Mouse (Mus musculus) G1E (cell line): ENCODE results near the gene Cacna1i. TPM values are rescaled to one million over a fixed set of nuclear protein-coding genes. Genes with fewer than 3 reads are reported as not detected.

Experiments used
- ATAC-seq: 2 replicates; pipeline ENCODE4 v1.8.0; 2016; ENCODE audit warnings: mild to moderate bottlenecking; ENCODE audit not compliant: insufficient number of reproducible peaks, poor library complexity, low FRiP score, severe bottlenecking; ENCODE audit errors: extremely low read depth
- DNase-seq: peaks from one replicate; pipeline ENCODE4 v3.0.0; 2012; ENCODE audit warnings: low spot score
- H3K27me3 ChIP-seq: 2 replicates; pipeline ENCODE4 v1.6.1; 2012; ENCODE audit warnings: mild to moderate bottlenecking, low read length, inconsistent platforms; ENCODE audit not compliant: insufficient read depth
- H3K36me3 ChIP-seq: replicated peaks from 2 replicates; pipeline ENCODE3; 2012; ENCODE audit warnings: mild to moderate bottlenecking, inconsistent platforms
- H3K4me1 ChIP-seq: 2 replicates; pipeline ENCODE4 v1.6.1; 2012; ENCODE audit warnings: low read depth, low read length, inconsistent platforms, mixed read lengths; ENCODE audit not compliant: insufficient read depth
- H3K4me3 ChIP-seq: 2 replicates; pipeline ENCODE4 v1.5.1; 2012; ENCODE audit warnings: low read depth, mild to moderate bottlenecking, inconsistent platforms, low read length, moderate library complexity, mixed read lengths
- H3K9me3 ChIP-seq: replicated peaks from 2 replicates; pipeline ENCODE4 v1.6.1; 2012; ENCODE audit warnings: inconsistent platforms
- CTCF ChIP-seq: IDR thresholded peaks from 2 replicates; pipeline ENCODE4 v1.5.1; 2012; ENCODE audit warnings: low read depth, low read length, inconsistent platforms, mixed read lengths
- GATA1 ChIP-seq: IDR thresholded peaks from 2 replicates; pipeline ENCODE4 v1.6.1; 2012; ENCODE audit warnings: borderline replicate concordance, low read length, inconsistent platforms, mixed read lengths
- GATA2 ChIP-seq: IDR thresholded peaks from 2 replicates; pipeline ENCODE4 v1.6.1; 2012; ENCODE audit warnings: low read depth, low read length, inconsistent platforms, borderline replicate concordance
- POLR2AphosphoS5 ChIP-seq: IDR thresholded peaks from 2 replicates; pipeline ENCODE4 v1.6.1; 2012; ENCODE audit warnings: low read depth, low read length, inconsistent platforms; ENCODE audit not compliant: insufficient replicate concordance
- TAL1 ChIP-seq: conservative IDR thresholded peaks from 2 replicates; pipeline ENCODE4 v1.6.1; 2012; ENCODE audit warnings: low read depth, low read length, inconsistent platforms, mixed read lengths
- polyA plus RNA-seq: library from polyadenylated mRNA; stranded (reverse); fragments of >175 nt; gene quantifications from 2 replicates; pipeline ENCODE4 v1.2.3, GENCODE M21; 2012
- total RNA-seq, 2 experiments: library from RNA; stranded (forward) in 1 of 2; stranded (reverse) in 1 of 2; fragments of 200-1000 nt in 1 of 2; fragments of >200 nt in 1 of 2; fragmentation: Nextera tagmentation in 1 of 2; gene quantifications; 2 replicates each; pipeline ENCODE4 v1.2.3; 2014 to 2017

Cacna1i gene
- total and polyA plus RNA-seq, 3 experiments: 0.05 TPM; not detected in 2

DNA sequence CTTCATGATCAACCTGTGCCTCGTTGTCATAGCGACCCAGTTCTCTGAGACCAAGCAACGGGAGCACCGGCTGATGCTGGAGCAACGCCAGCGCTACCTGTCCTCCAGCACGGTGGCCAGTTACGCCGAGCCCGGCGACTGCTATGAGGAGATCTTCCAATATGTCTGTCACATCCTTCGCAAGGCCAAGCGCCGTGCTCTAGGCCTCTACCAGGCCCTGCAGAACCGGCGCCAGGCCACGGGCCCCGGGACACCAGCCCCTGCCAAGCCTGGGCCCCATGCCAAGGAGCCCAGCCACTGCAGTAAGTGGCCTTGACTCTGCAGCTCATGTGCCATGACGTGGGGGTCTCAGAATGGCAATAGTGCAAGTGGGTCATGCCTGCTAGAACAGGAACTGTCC, 71.8 kb downstream of the Cacna1i start:
- no peak for DNase-seq
- Histone ChIP-seq H3K27me3 (peaks cover 27% of the 10 kb centered on the region), H3K4me3 (no peak overlapping the region), H3K36me3 (no peaks in the 10 kb centered on the region), H3K4me1 (no peaks in the 10 kb centered on the region), H3K9me3 (no peaks in the 10 kb centered on the region)
- no peak for TF ChIP-seq TAL1
- TF ChIP-seq POLR2AphosphoS5: no peak
- no peak for TF ChIP-seq GATA1
- no peak for TF ChIP-seq GATA2
- no peak for TF ChIP-seq CTCF
- no peak for ATAC-seq

DNA sequence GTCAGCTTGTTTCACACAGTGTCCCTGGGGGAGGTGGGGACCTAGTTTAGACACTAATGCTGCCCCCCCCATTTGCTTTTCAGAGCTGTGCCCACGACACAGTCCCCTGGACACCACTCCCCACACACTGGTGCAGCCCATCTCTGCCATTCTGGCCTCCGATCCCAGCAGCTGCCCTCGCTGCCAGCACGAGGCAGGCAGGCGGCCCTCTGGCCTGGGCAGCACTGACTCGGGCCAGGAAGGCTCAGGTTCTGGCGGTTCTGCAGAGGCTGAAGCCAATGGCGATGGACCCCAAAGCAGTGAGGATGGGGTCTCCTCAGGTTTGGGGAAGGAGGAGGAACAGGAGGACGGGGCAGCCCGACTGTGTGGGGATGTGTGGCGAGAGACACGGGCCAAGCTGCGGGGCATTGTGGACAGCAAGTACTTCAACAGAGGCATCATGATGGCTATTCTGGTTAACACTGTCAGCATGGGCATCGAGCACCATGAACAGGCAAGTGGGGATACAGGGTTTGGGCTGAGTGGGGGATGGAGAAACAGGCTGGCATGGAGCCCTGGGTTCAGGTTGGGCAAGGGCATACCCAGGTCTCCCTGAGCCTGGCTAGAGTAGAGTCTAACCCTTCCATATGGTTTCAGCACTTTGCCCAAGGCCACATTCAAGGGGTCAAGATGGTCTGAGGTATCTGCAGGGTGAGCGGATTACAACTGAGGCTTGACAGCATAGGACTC, 74.9 kb downstream of the Cacna1i start:
- H3K36me3 ChIP-seq: no peaks in the 10 kb centered on the region
- peaks cover 27% of the 10 kb centered on the region for H3K27me3 ChIP-seq
- ATAC-seq (no peak), DNase-seq (no peak)
- H3K9me3 ChIP-seq: no peaks in the 10 kb centered on the region
- no peaks in the 10 kb centered on the region for H3K4me1 ChIP-seq
- TF ChIP-seq TAL1 (no peak), POLR2AphosphoS5 (no peak), GATA1 (no peak), CTCF (no peak), GATA2 (no peak)
- no peak overlapping the region for H3K4me3 ChIP-seq

GRCm38 (mm10) chr15:80362509-80363172, 75.6 kb downstream of the Cacna1i start:
- Histone ChIP-seq H3K36me3 (no peaks in the 10 kb centered on the region), H3K4me3 (no peak overlapping the region), H3K4me1 (no peaks in the 10 kb centered on the region), H3K27me3 (peaks cover 27% of the 10 kb centered on the region), H3K9me3 (no peaks in the 10 kb centered on the region)
- ATAC-seq: no peak
- TF ChIP-seq CTCF (no peak), GATA2 (no peak), POLR2AphosphoS5 (no peak), GATA1 (no peak), TAL1 (no peak)
- DNase-seq: no peak

DNA sequence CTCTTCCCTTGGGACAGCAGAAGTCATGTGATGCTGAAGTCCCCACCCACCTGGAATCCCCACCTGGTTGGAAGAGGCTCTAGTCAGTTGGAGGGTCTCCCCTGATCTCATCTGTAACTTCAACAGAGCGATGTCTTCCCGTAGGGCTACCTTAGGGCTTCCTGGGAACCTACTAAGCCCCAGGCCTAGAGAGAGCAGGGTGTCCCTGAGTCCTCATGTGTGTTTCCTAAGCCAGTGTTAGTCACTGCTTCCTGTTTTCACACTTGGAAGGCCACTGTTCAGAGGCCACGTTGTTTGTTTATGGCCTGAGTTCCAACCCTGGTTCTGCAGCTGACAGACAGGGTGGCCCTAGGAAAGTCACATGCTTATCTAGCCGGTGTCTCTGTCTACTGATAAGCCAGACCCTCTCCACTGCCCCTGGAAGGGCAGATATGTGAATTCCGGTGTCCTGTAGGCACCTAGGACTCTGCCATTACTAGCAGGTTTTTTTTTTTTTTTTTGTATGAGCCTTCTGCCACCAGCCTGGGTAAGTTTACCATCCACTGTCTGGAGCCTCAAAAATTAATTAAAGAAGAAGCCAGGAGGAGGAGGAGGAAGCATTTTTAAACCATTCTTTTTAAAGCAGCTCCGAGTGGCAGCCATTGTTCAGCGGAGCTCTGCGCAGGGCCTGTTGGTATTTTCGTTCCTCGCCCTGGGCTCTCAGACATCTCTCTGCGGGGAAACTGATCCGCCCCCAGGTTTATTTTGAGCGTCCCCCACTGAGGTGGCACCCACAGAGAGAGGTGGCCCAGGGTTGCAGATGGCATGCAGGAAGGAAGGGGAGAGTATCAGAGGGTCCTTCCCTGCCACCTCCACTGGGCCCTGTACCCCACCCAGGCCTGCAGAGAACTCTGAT, 77.0 kb downstream of the Cacna1i start:
- no peak overlapping the region for H3K4me3 ChIP-seq
- DNase-seq: no peak
- no peaks in the 10 kb centered on the region for H3K36me3 ChIP-seq
- TF ChIP-seq CTCF (no peak), GATA1 (no peak), POLR2AphosphoS5 (no peak), TAL1 (no peak), GATA2 (no peak)
- ATAC-seq: peak; percentile 49; the same call in 1 of the 2 replicates
- H3K4me1 ChIP-seq: no peaks in the 10 kb centered on the region
- no peaks in the 10 kb centered on the region for H3K9me3 ChIP-seq
- H3K27me3 ChIP-seq: peaks cover 23% of the 10 kb centered on the region

DNA sequence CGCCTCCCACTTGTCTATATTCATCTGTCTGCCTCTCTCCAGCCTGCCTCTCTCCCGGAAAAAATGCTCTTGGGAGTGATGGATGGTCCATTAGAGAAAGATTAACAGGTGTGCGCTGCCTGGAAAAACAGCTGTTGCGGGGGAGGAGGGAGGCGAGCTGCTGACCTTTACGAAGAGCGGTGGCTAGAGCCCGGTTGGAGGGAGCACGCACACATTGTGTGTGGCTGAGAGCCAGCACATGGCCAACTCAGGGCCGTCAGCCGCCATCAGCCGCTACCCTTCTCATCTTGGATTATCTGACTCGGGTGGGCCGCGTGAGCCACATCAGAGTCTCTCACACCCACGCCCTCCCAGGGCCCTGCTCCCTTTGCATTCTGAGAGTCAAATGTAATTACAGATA, 79.9 kb downstream of the Cacna1i start:
- no peaks in the 10 kb centered on the region for H3K9me3 ChIP-seq
- H3K4me1 ChIP-seq: no peaks in the 10 kb centered on the region
- DNase-seq (no peak), ATAC-seq (no peak)
- TF ChIP-seq GATA1: no peak
- TF ChIP-seq POLR2AphosphoS5: no peak
- no peak for TF ChIP-seq TAL1
- no peak for TF ChIP-seq GATA2
- TF ChIP-seq CTCF: no peak
- peaks cover 14% of the 10 kb centered on the region for H3K27me3 ChIP-seq
- H3K36me3 ChIP-seq: no peaks in the 10 kb centered on the region
- H3K4me3 ChIP-seq: no peak overlapping the region

DNA sequence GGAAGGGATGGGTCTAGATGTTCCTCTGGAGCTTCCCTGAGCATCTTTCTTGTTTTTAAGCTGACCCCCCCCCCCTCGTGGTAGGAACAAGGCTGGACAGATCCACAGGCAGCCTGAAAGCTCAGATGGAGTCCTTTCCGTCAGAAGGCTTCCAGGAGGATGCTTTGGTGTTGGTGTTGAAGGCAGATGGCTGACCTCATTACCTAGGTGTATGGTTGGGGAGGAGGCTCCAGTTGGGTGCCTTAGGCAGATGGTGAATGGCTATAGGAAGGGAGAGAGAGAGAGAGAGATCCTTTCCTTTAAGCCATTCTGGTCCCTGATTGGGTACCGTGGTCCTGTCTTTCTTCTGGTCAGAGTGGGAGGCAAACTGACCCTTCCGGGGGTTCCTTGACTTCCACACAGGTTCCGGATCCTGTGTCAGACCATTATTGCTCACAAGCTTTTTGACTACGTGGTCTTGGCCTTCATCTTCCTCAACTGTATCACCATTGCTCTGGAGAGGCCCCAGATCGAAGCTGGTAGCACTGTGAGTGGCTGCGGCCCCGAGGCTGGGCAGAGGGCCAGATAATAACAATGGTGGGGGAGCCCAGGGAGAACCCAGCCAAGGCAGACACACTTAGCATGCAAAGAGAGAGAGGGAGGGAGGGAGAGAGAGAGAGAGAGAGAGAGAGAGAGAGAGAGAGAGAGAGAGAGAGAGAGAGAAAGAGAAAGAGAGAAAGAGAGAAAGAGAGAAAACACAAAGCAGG, 86.4 kb downstream of the Cacna1i start:
- Histone ChIP-seq H3K36me3 (no peaks in the 10 kb centered on the region), H3K27me3 (peaks cover 2% of the 10 kb centered on the region; the same call in 1 of the 2 replicates), H3K4me3 (no peak overlapping the region), H3K9me3 (no peaks in the 10 kb centered on the region), H3K4me1 (no peaks in the 10 kb centered on the region)
- ATAC-seq: no peak
- TF ChIP-seq TAL1 (no peak), GATA1 (no peak), GATA2 (no peak), POLR2AphosphoS5 (no peak), CTCF (no peak)
- no peak for DNase-seq
